9 mouse cellular contexts compared by ENCODE assay signal in the genomic region with DNA sequence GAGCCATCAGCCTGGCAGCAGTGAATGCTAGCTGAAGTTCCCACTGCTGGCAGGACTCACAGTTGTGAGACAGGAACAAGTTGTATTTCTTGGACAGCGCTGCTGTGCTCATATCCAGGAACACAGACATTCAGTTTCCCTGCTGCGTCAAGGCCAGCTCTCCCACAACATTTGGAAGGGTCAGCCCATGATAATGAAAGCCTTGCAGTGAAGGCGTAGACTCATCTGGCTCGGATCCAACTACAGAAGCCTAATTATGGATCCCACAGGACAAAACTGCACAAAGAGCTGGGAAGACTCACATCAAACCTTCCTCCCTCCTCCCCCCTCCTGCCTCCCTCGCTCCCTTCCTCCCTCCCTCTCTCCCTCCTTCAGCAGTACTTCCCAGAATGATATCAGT. TPM values are rescaled to one million over a fixed set of nuclear protein-coding genes. Genes with fewer than 3 reads are reported as not detected.
DNase-seq lines count a peak whose midpoint lies in the region; ATAC-seq and TF ChIP-seq lines count a peak whose summit lies in the region.
"Had no signal": no experiment of that assay in that cellular context is flagged by ENCODE, and none has a peak within 500 bp of the region (broad histone marks: within the 10 kb centered on the region; RNA-seq: fewer than 3 reads in every experiment).

No protein-coding gene starts in this region.

- H3K36me3 ChIP-seq in forebrain, postnatal 0 days (ENCODE audit: insufficient read depth) = no peaks in the 10 kb centered on the region
- H3K36me3 ChIP-seq in heart, embryonic 16.5 days (ENCODE audit: control insufficient read depth, insufficient read depth) = peaks cover 6% of the 10 kb centered on the region; the same call in 1 of the 2 replicates
- H3K36me3 ChIP-seq in lung, embryonic 15.5 days = peaks cover 41% of the 10 kb centered on the region
- H3K36me3 ChIP-seq: G1E had no signal

- H3K4me2 ChIP-seq in forebrain, postnatal 0 days (ENCODE audit: low read depth) = no peak overlapping the region
- peak overlapping the region; percentile 14; the same call in 1 of the 2 replicates for H3K4me2 ChIP-seq in heart, embryonic 16.5 days (ENCODE audit: low read depth, low read length)
- no peak overlapping the region for H3K4me2 ChIP-seq in lung, embryonic 15.5 days

- no peaks in the 10 kb centered on the region for H3K9me3 ChIP-seq in forebrain, postnatal 0 days (ENCODE audit: low read length)
- H3K9me3 ChIP-seq in heart, embryonic 16.5 days (replicated peaks; ENCODE audit: control insufficient read depth, low read length) = no peaks in the 10 kb centered on the region
- H3K9me3 ChIP-seq in lung, embryonic 15.5 days = no peaks in the 10 kb centered on the region

- TF ChIP-seq CTCF in forebrain, postnatal 0 days (IDR thresholded peaks at IDR 0.05; ENCODE audit: low read depth) = no peak

- peak; percentile 70 for DNase-seq in urinary bladder, postnatal 14 days (ENCODE audit: low spot score)
- DNase-seq in urinary bladder, adult 2 months (ENCODE audit: low spot score) = no peak
- DNase-seq in forebrain, postnatal 0 days = peak; percentile 70
- DNase-seq in kidney, postnatal 4 days = peak; percentile 55 to 69
- peak; percentile 90 for DNase-seq in skeletal muscle tissue, adult 2 months (ENCODE audit: low read depth, low spot score)
- DNase-seq in natural killer cell, adult 2 months (ENCODE audit: low spot score in 2 of 2) = no peak

- H3K4me3 ChIP-seq in forebrain, postnatal 0 days (ENCODE audit: low read depth, low read length) = no peak overlapping the region
- H3K4me3 ChIP-seq in heart, embryonic 16.5 days (ENCODE audit: low read length) = no peak overlapping the region
- H3K4me3 ChIP-seq in lung, embryonic 15.5 days = no peak overlapping the region

- H3K27me3 ChIP-seq in forebrain, postnatal 0 days (ENCODE audit: insufficient read depth, low read length) = no peaks in the 10 kb centered on the region
- H3K27me3 ChIP-seq in heart, embryonic 16.5 days (ENCODE audit: control insufficient read depth, insufficient read depth, low read length) = no peaks in the 10 kb centered on the region
- no peaks in the 10 kb centered on the region for H3K27me3 ChIP-seq in lung, embryonic 15.5 days

- no peaks in the 10 kb centered on the region; the same call in 1 of the 2 replicates for H3K4me1 ChIP-seq in forebrain, postnatal 0 days (ENCODE audit: insufficient read depth)
- peaks cover 33% of the 10 kb centered on the region for H3K4me1 ChIP-seq in heart, embryonic 16.5 days (ENCODE audit: control insufficient read depth, insufficient read depth, low read length)
- peaks cover 27% of the 10 kb centered on the region for H3K4me1 ChIP-seq in lung, embryonic 15.5 days

- H3K27ac ChIP-seq in forebrain, postnatal 0 days (ENCODE audit: low read depth, low read length) = no peak overlapping the region
- peak overlapping the region; percentile 89 for H3K27ac ChIP-seq in heart, embryonic 16.5 days (ENCODE audit: low read length)
- peak overlapping the region; percentile 57; the same call in 1 of the 2 replicates for H3K27ac ChIP-seq in lung, embryonic 15.5 days

- H3K9ac ChIP-seq in forebrain, postnatal 0 days = no peak overlapping the region
- peak overlapping the region; percentile 21; the same call in 1 of the 2 replicates for H3K9ac ChIP-seq in heart, embryonic 16.5 days (ENCODE audit: low read length)
- H3K9ac ChIP-seq in lung, embryonic 15.5 days = no peak overlapping the region

- ATAC-seq in forebrain, postnatal 0 days = peak; percentile 64
- peak; percentile 91 for ATAC-seq in heart, embryonic 16.5 days (replicated peaks; ENCODE audit: extremely low read depth, insufficient read depth, low FRiP score)
- peak; percentile 72 for ATAC-seq in lung, embryonic 15.5 days (ENCODE audit: borderline replicate concordance, extremely low read depth, low FRiP score, low TSS enrichment)

- 8% methylated on average over 5 of the region's 5 CpGs for WGBS in forebrain, postnatal 0 days
- 15% methylated on average over 5 of the region's 5 CpGs for WGBS in heart, embryonic 16.5 days
- 29% methylated on average over 5 of the region's 5 CpGs for WGBS in lung, embryonic 15.5 days

RNA-seq across cellular contexts. Expression of a gene that starts 18.9 kb away (rescaled TPM):
- polyA plus RNA-seq in urinary bladder, adult 2 months (2012; rRNA removed) = 0.36 and 0.47 TPM in 2 replicates
- not detected in 2 replicates for total RNA-seq in forebrain, postnatal 0 days (2014; rRNA removed)
- not detected in 2 replicates for polyA plus RNA-seq in forebrain, postnatal 0 days (2015; fragmentation: Nextera tagmentation; extraction: Ambion mirVana)
- polyA plus RNA-seq in heart, embryonic 16.5 days (2015; fragmentation: Nextera tagmentation; extraction: Ambion mirVana) = 0.31 and 0.34 TPM in 2 replicates
- polyA plus RNA-seq in lung, embryonic 15.5 days (2015; fragmentation: Nextera tagmentation; extraction: Ambion mirVana) = 0.06 TPM in 2 replicates
- polyA plus RNA-seq: G1E had no signal

RNA-seq across cellular contexts. Expression of a gene that starts 34.0 kb away (rescaled TPM):
- polyA plus RNA-seq in urinary bladder, adult 2 months (2012; rRNA removed) = not detected in 2 replicates
- total RNA-seq in forebrain, postnatal 0 days (2014; rRNA removed) = 0.08 and 0.57 TPM in 2 replicates
- 0.35 and 0.38 TPM in 2 replicates for polyA plus RNA-seq in forebrain, postnatal 0 days (2015; fragmentation: Nextera tagmentation; extraction: Ambion mirVana)
- polyA plus RNA-seq in heart, embryonic 16.5 days (2015; fragmentation: Nextera tagmentation; extraction: Ambion mirVana) = 2.3 and 2.5 TPM in 2 replicates
- 1.2 and 1.4 TPM in 2 replicates for polyA plus RNA-seq in lung, embryonic 15.5 days (2015; fragmentation: Nextera tagmentation; extraction: Ambion mirVana)
- polyA plus RNA-seq: G1E had no signal

Comparison
In these comparisons a context has a peak if more than half of its experiments do, and no peak if none do; other contexts are left out.
1. DNase-seq: peak in urinary bladder, postnatal 14 days (single experiment), forebrain, postnatal 0 days (single experiment), kidney, postnatal 4 days (2 of 2) and skeletal muscle tissue, adult 2 months (single experiment); none in urinary bladder, adult 2 months (single experiment) and natural killer cell, adult 2 months (0 of 2).
2. Peak in every context shown above with its lines, with median percentiles within 50 percentile points of each other: ATAC-seq.